Mouse (Mus musculus): ENCODE data around the gene Adig.

The Adig gene

DNA sequence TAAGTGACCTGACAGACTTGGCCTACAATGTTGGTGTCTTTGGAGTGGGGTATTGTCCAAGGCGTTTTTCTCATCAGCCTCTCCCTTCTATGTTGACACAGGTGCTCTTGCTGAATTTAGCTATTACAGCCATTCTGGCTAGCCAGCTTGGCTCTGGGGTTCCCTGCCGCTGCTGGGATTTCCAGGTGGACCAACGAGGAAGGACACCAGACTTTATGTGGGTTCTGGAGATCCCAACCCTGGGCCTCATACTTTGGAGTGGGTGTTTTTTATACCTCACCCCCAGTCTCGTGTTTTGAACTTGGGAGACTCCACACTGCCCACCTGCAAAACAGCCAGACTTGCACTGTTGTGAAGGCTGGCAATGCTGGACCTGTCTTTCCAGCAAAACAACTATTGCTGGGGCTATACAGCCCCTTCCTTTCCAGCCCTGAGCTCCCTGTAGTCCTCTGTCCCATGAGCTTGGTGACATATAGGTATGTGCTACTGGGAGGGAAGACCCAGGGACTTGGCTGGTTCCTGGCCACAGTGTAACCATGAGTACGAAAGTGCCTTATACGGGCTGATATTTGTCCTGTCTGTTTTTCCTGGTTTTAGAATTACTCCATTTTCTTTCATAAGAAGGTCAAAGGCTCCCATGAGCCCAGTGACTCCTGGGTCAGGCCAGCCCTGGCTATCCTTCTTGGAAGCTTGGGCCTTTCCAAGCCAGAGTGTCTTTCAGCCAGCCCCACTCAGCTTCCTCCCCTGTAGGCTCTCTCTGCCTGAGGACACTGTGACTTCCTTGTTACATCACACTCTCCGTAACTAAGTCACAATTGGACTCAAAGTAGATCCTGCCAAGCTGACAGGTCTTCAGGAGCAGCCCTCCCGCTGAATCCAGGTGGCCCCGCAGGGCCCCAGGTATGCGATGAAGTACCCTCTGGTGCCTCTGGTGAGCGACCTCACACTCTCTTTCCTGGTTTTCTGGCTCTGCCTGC is at the start of gene Adig:
Gene Adig, plus strand, starts transcription at position 777 of the 977 bp plus-strand sequence.
- peak; percentile 94 for DNase-seq (ENCODE audit: low spot score)

- DNase-seq (ENCODE audit: low spot score), result no peak
These were observed 46.0 kb upstream of the Adig start for GRCm38 (mm10) chr2:158456451-158456850.

DNA sequence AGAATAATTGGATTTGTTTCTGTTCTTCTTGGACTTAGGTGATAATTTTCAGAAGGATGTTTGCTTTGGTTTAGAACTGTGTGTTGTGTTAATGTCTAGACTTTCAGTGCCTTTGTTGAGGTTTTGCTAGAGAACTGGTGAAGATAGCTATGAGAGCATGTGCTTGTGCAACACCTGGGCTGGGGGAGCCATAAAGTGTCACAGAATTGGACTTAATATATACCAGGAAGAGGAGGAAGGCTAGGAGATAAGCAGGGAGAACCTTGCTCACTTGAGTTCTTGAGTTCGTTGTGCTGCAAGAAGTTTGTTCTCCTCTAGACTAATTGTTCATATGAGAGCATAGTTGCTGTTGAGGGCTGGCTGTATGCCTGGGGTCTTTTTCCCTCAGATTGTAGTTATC is 44.8 kb upstream of the Adig start:
- DNase-seq (ENCODE audit: low spot score), result no peak

DNA sequence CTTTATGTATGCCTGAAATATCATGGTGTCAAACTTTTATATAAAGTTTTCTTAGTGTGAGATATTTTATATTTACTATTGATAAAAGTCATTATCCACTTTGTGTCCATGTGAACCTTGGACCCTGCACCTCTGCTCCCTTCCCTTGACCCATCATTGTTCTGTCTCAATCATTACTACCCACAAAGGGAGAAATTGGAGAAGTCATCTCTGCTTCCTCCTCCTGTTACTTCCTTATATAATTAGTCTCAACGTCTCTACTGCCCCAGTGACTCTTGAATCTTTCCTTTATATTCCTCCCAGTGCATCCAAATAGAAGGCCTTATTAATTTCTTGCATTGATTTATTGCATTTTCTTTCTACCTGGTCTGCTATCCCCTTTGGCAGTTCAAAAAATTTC is 40.0 kb upstream of the Adig start:
- DNase-seq (ENCODE audit: low spot score), result no peak

DNA sequence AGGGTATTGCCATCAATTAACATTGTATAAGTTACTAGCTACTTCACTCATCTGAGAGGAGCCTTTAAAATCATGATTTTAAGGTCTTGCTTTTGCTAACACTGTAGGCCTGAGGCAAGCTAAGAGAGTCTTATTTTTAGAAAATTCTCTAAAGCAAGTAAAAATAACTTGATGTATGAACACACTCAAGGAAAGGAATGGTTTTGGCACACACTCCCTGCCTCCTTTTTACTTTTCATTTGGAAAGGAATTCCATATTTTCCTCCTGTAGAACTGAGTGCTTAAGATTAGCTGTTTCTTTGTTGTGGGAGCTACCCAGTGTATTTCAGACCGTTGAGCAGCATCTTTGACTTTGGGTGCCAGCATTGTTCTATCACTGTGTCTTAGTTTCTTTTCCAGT is 28.3 kb upstream of the Adig start:
- no peak for DNase-seq (ENCODE audit: low spot score)

DNA sequence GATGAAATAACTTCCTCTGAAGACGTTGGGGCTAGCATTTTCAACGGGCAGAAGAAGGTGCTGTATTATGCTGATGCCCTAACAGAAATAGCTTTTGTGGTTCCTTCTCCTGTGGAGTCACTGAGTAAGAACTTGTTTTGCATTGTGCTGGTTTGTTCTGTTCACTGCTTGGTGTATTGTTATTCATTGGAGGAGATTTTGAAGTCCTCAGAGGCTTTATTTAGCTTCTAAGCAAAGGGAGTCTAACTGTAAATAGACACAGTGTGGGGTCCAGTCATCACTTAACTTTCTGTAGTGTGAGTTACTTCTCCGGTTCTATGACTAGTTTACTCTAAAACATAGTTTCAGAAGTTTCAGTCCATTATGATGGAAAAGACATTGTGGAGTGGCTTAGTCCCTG is 24.8 kb upstream of the Adig start:
- no peak for DNase-seq (ENCODE audit: low spot score)

DNA sequence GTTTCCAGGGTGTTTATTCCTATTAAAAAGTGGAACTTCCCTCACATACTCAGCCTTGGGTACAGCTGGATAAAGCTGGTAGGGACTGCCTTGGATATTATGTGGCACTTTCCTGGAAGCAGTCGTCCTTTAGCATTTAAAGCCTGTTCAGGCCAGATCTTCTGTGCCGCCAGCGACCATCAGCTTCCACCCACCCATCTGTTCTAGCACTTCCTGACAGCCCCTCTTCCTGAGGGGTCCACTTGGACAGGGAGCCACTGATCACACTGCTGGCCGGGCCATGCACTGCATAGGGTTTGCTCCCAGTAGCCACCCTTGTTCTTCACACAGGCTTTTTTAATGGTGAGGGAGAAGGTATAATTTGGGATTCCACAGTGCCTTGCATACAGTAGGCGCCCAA is 4.0 kb upstream of the Adig start:
- DNase-seq (ENCODE audit: low spot score), result no peak

DNA sequence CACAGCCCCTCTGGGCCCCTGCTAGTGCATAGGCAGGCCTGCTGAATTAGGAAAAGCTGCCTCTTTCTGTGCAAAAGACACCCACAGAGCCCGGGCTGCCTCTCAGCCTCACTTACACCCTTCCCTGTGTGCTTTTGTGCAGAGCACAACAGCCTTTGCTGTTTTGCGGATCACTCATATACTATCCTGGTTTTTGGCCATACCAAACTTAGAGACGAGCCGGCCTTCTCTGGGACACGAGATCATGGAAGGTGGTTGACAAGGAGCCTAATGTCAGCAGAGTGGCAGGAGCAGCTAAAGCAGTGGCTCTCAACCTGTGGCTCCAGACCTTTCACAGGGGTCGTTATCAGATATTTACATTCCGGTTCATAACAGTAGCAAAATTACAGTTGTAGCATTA is 814 bp downstream of the Adig start:
- DNase-seq (ENCODE audit: low spot score), result no peak

- DNase-seq (ENCODE audit: low spot score), result peak; percentile 96
These were observed 1.3 kb downstream of the Adig start for GRCm38 (mm10) chr2:158503671-158504070.

GRCm38 (mm10) chr2:158506475-158506874 is 4.1 kb downstream of the Adig start:
- DNase-seq (ENCODE audit: low spot score), result no peak

- DNase-seq (ENCODE audit: low spot score), result no peak
These were observed 4.6 kb downstream of the Adig start for GRCm38 (mm10) chr2:158507046-158507445.

DNA sequence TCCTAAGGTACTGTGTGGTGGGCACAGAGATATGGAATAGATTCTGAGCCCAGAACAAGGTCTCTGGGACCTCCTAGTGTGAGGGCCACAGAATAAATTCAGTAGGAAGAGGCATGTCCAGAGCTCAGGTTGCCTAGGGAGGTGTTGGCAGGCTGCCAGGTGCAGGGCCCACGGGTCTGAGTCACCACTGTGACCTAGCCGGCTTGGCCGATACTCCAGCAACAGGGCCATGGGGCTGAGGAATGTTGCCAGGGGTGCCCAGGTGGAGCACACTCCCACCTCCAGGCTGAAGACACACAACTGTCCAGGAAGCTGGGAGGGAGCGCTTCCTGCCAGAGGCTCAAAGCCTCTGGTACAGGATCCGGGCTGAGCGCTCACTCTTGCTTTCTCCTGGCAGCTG is 8.3 kb downstream of the Adig start:
- peak; percentile 55 for DNase-seq (ENCODE audit: low spot score)

- no peak for DNase-seq (ENCODE audit: low spot score)
These were observed 10.1 kb downstream of the Adig start, which contains the start of gene Arhgap40 for GRCm38 (mm10) chr2:158512528-158512927. Arhgap40 (plus strand) TSS chr2:158512796.

GRCm38 (mm10) chr2:158513821-158514336 is 11.5 kb downstream of the Adig start:
- DNase-seq (ENCODE audit: low spot score), result no peak

GRCm38 (mm10) chr2:158518583-158518982 is 16.2 kb downstream of the Adig start:
- DNase-seq (ENCODE audit: low spot score), result no peak

- no peak for DNase-seq (ENCODE audit: low spot score)
These were observed 16.7 kb downstream of the Adig start for GRCm38 (mm10) chr2:158519071-158519470.

- no peak for DNase-seq (ENCODE audit: low spot score)
These were observed 17.4 kb downstream of the Adig start for GRCm38 (mm10) chr2:158519800-158520199.

DNA sequence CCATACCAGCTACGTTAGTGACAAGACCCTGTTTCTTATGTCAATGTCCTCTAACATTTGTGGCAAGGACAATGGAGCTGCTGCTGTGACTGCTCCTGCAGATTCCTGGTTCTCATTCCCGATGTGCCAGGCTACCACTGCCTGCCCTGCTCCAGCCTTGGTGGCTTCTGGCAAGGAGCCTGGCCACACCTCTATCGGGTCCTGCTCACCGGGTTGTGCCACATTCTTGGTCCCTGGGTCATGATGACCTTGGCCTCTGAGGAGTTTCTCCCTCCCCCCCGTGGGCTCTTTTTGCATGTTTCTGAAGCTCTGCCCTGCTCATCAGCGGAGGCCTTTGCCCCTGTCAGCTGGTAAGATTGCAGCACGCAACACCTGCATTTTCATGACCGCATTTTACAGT is 20.6 kb downstream of the Adig start:
- DNase-seq (ENCODE audit: low spot score), result no peak

- no peak for DNase-seq (ENCODE audit: low spot score)
These were observed 21.9 kb downstream of the Adig start for GRCm38 (mm10) chr2:158524129-158524860.

GRCm38 (mm10) chr2:158534090-158534489 is 31.7 kb downstream of the Adig start:
- DNase-seq (ENCODE audit: low spot score), result peak; percentile 81

GRCm38 (mm10) chr2:158534559-158534958 is 32.1 kb downstream of the Adig start:
- no peak for DNase-seq (ENCODE audit: low spot score)

- DNase-seq (ENCODE audit: low spot score), result no peak
These were observed 37.3 kb downstream of the Adig start for GRCm38 (mm10) chr2:158539433-158540305.

Measured in adipocyte (in vitro differentiated cells).